Mouse (Mus musculus) stomach, embryonic 14.5 days (tissue): ENCODE data around the gene Olfr63. TPM values are rescaled to one million over a fixed set of nuclear protein-coding genes. Genes with fewer than 3 reads are reported as not detected.
"Not testable (repeated sequence)": the region's sequence is repeated elsewhere in the genome, so short reads cannot be mapped to it uniquely, and the experiment has no call there.

Experiments used
- ATAC-seq: fragments of 200-750 bp; cut with Nextera tagmentation; 2 replicates; pipeline ENCODE4 v1.8.0; 2017; ENCODE audit warnings: low read depth, moderate TSS enrichment; ENCODE audit not compliant: insufficient number of reproducible peaks, insufficient read depth, low FRiP score
- H3K27ac ChIP-seq: fragments of 300-500 bp; sonication (generic); 2 replicates; pipeline ENCODE4 v1.5.1; 2014; ENCODE audit warnings: mild to moderate bottlenecking, low read length, moderate library complexity, mixed read lengths
- H3K27me3 ChIP-seq: fragments of 300-500 bp; sonication (generic); 2 replicates; pipeline ENCODE4 v1.6.1; 2014; ENCODE audit warnings: low read length, control low read depth, mixed read lengths; ENCODE audit not compliant: control insufficient read depth, insufficient read depth
- H3K36me3 ChIP-seq: fragments of 300-500 bp; sonication (generic); 2 replicates; pipeline ENCODE4 v1.6.1; 2014; ENCODE audit warnings: mild to moderate bottlenecking, control low read depth, low read length, moderate library complexity, mixed read lengths; ENCODE audit not compliant: control insufficient read depth, insufficient read depth
- H3K4me1 ChIP-seq: fragments of 300-500 bp; sonication (generic); 2 replicates; pipeline ENCODE4 v1.6.1; 2014; ENCODE audit warnings: low read length, control low read depth, mixed read lengths; ENCODE audit not compliant: control insufficient read depth, insufficient read depth
- H3K4me2 ChIP-seq: fragments of 300-500 bp; sonication (generic); replicated peaks from 2 replicates; pipeline ENCODE4 v1.6.1; 2014; ENCODE audit warnings: low read depth, low read length, control low read depth
- H3K4me3 ChIP-seq: fragments of 300-500 bp; sonication (generic); 2 replicates; pipeline ENCODE4 v1.5.1; 2014; ENCODE audit warnings: low read depth, low read length, control low read depth
- H3K9ac ChIP-seq: fragments of 300-500 bp; sonication (generic); replicated peaks from 2 replicates; pipeline ENCODE4 v1.6.1; 2014; ENCODE audit warnings: low read depth, mild to moderate bottlenecking, control low read depth, low read length, moderate library complexity, mixed read lengths
- H3K9me3 ChIP-seq: fragments of 300-500 bp; sonication (generic); 2 replicates; pipeline ENCODE4 v1.6.1; 2016; ENCODE audit warnings: low read depth, low read length, control low read depth; ENCODE audit not compliant: control insufficient read depth
- WGBS: fragments of 180-500 bp; shearing (Covaris S2); extraction: QIAGEN DNeasy Blood & Tissue Kit; methylation state at CpG from one replicate; pipeline ENCODE4 v1.1.7; 2014; 5-methylcytosine and 5-hydroxymethylcytosine counted together
- polyA plus RNA-seq: library from polyadenylated mRNA; unstranded; fragments of >200 nt; fragmentation: Nextera tagmentation; extraction: Ambion mirVana; gene quantifications from 2 replicates; pipeline ENCODE4 v1.2.1, GENCODE M21; 2014

Gene Olfr63
- polyA plus RNA-seq = 0.04 TPM in 1 of 2 replicates, not detected in the other

GRCm38 (mm10) chr17:33264376-33264775, at the start of gene Olfr63:
Olfr63 (plus strand) TSS chr17:33264676.
- H3K4me2 ChIP-seq = no peak within 1 kb of the TSS
- no peaks in the 10 kb centered on the region for H3K27me3 ChIP-seq
- H3K4me3 ChIP-seq = no peak within 1 kb of the TSS
- no peaks in the 10 kb centered on the region for H3K9me3 ChIP-seq
- ATAC-seq = no peak
- no peak within 1 kb of the TSS for H3K27ac ChIP-seq
- H3K9ac ChIP-seq = no peak within 1 kb of the TSS
- 68% methylated on average over 1 of the region's 1 CpGs for WGBS
- H3K4me1 ChIP-seq = no peaks in the 10 kb centered on the region
- no peaks in the 10 kb centered on the region for H3K36me3 ChIP-seq

GRCm38 (mm10) chr17:33221590-33221989, 42.9 kb upstream of the Olfr63 start, which contains the start of gene Olfr1564:
Olfr1564 (minus strand) TSS chr17:33221690.
- Histone ChIP-seq H3K27ac (no peak within 1 kb of the TSS), H3K4me3 (no peak within 1 kb of the TSS), H3K4me2 (no peak within 1 kb of the TSS), H3K9me3 (no peaks in the 10 kb centered on the region; the same call in 1 of the 2 replicates), H3K9ac (no peak within 1 kb of the TSS), H3K36me3 (no peaks in the 10 kb centered on the region), H3K4me1 (no peaks in the 10 kb centered on the region), H3K27me3 (no peaks in the 10 kb centered on the region)
- ATAC-seq = no peak
- 84% methylated on average over 2 of the region's 2 CpGs for WGBS

GRCm38 (mm10) chr17:33236646-33237045, 27.8 kb upstream of the Olfr63 start:
- not testable (repeated sequence) for ATAC-seq, H3K27me3 ChIP-seq, H3K4me2 ChIP-seq, H3K27ac ChIP-seq, H3K4me3 ChIP-seq, H3K36me3 ChIP-seq, H3K9ac ChIP-seq, H3K9me3 ChIP-seq, H3K4me1 ChIP-seq
- 88% methylated on average over 1 of the region's 1 CpGs for WGBS

- H3K4me3 ChIP-seq, H3K9me3 ChIP-seq, H3K27me3 ChIP-seq, H3K9ac ChIP-seq, H3K36me3 ChIP-seq, H3K4me1 ChIP-seq, H3K27ac ChIP-seq: not testable (repeated sequence)
- peak; percentile 99 for ATAC-seq
- WGBS = 36% methylated on average over 1 of the region's 34 CpGs
- H3K4me2 ChIP-seq = peak within 1 kb of the TSS; percentile 7; the same call in 1 of the 2 replicates
Observed at GRCm38 (mm10) chr17:33254530-33255318, 9.8 kb upstream of the Olfr63 start, which contains the start of gene Zfp955a. Zfp955a (minus strand) TSS chr17:33255145.

GRCm38 (mm10) chr17:33255319-33255657, 9.2 kb upstream of the Olfr63 start:
- H3K9ac ChIP-seq, H3K4me1 ChIP-seq, H3K9me3 ChIP-seq, H3K27ac ChIP-seq, H3K4me3 ChIP-seq, H3K27me3 ChIP-seq, ATAC-seq, H3K4me2 ChIP-seq, H3K36me3 ChIP-seq: not testable (repeated sequence)
- WGBS = no CpG with 5 or more reads among the region's 2 CpGs

- 87% methylated on average over 9 of the region's 9 CpGs for WGBS
Observed at GRCm38 (mm10) chr17:33268907-33269306, 4.4 kb downstream of the Olfr63 start.

GRCm38 (mm10) chr17:33289039-33289875, 24.8 kb downstream of the Olfr63 start, which contains the start of gene Zfp955b:
Zfp955b (plus strand) TSS chr17:33289544.
- not testable (repeated sequence) for H3K27me3 ChIP-seq, H3K36me3 ChIP-seq, H3K9ac ChIP-seq, H3K4me2 ChIP-seq, H3K4me3 ChIP-seq, H3K27ac ChIP-seq, H3K9me3 ChIP-seq, H3K4me1 ChIP-seq
- ATAC-seq = peak; percentile 99
- no CpG with 5 or more reads among the region's 25 CpGs for WGBS

More at GRCm38 (mm10) chr17:33268907-33269306, 4.4 kb downstream of the Olfr63 start:
- H3K9me3 ChIP-seq = no peaks in the 10 kb centered on the region
- ATAC-seq = no peak
- no peaks in the 10 kb centered on the region for H3K4me1 ChIP-seq
- no peak overlapping the region for H3K9ac ChIP-seq
- H3K27me3 ChIP-seq = no peaks in the 10 kb centered on the region
- H3K4me2 ChIP-seq = no peak overlapping the region
- H3K4me3 ChIP-seq = no peak overlapping the region
- H3K36me3 ChIP-seq = no peaks in the 10 kb centered on the region
- no peak overlapping the region for H3K27ac ChIP-seq

- H3K27me3 ChIP-seq, H3K4me3 ChIP-seq, H3K9ac ChIP-seq, H3K9me3 ChIP-seq, H3K4me2 ChIP-seq, H3K27ac ChIP-seq, H3K36me3 ChIP-seq, H3K4me1 ChIP-seq: not testable (repeated sequence)
- WGBS = no CpG with 5 or more reads among the region's 9 CpGs
- ATAC-seq = peak; percentile 62; the same call in 1 of the 2 replicates
Observed at GRCm38 (mm10) chr17:33289876-33290149, 25.3 kb downstream of the Olfr63 start.
